Mouse (Mus musculus) adipose tissue, adult 10 weeks (tissue): Measurements from ENCODE around the gene Pate2. TPM values are rescaled to one million over a fixed set of nuclear protein-coding genes. Genes with fewer than 3 reads are reported as not detected.

Source experiments
- polyA plus RNA-seq: library from polyadenylated mRNA; stranded (reverse); fragments of 350-450 nt; fragmentation: Illumina TruSeq; extraction: RNeasy Lipid Tissue Mini Kit (QIAGEN cat#74804); gene quantifications from one replicate; pipeline ENCODE4 v1.2.3, GENCODE M21; 2014; ENCODE audit warnings: low read depth, low replicate concordance

Pate2 gene
- polyA plus RNA-seq, result 172 TPM

GRCm38 (mm10) chr9:35569571-35570534, at the start of gene Pate2, which contains the start of gene Hyls1:
TSS of gene Pate2 (plus strand) at chr9:35570284.
TSS of gene Hyls1 (minus strand) at chr9:35570398.

GRCm38 (mm10) chr9:35558257-35559008, 11.7 kb upstream of the Pate2 start, which contains the start of the genes Ddx25 and Pus3:
TSS of gene Ddx25 (minus strand) at chr9:35558528.
TSS of gene Pus3 (plus strand) at chr9:35558595.

GRCm38 (mm10) chr9:35611841-35612240, 41.8 kb downstream of the Pate2 start, which contains the start of gene Pate4:
TSS of gene Pate4 (minus strand) at chr9:35611941.

GRCm38 (mm10) chr9:35648102-35648501, 78.0 kb downstream of the Pate2 start, which contains the start of gene Pate3:
TSS of gene Pate3 (minus strand) at chr9:35648202.

GRCm38 (mm10) chr9:35687013-35687412, 116.9 kb downstream of the Pate2 start, which contains the start of gene Pate1:
TSS of gene Pate1 (minus strand) at chr9:35687390.

Other genes with a start within 250 kb of the Pate2 start
- gene Cdon, start 149.2 kb upstream of the Pate2 start, polyA plus RNA-seq, result 21.7 TPM
- gene Gm1113, start 52.0 kb upstream of the Pate2 start, polyA plus RNA-seq, result not detected
- gene Ddx25, start 11.8 kb upstream of the Pate2 start, polyA plus RNA-seq, result 1.7 TPM
- gene Pus3, start 11.7 kb upstream of the Pate2 start, polyA plus RNA-seq, result 8.2 TPM
- 19.2 TPM for gene Hyls1, start 114 bp downstream of the Pate2 start, polyA plus RNA-seq
- gene Pate4, start 41.7 kb downstream of the Pate2 start, polyA plus RNA-seq, result 4.2 TPM
- gene Pate3, start 77.9 kb downstream of the Pate2 start, polyA plus RNA-seq, result 42.8 TPM
- 148 TPM for gene Pate1, start 117.1 kb downstream of the Pate2 start, polyA plus RNA-seq
- 72.9 TPM for gene Gm17677, start 170.8 kb downstream of the Pate2 start, polyA plus RNA-seq
- gene Gm17727, start 207.8 kb downstream of the Pate2 start, polyA plus RNA-seq, result 204 TPM
- 100 TPM for gene Gm27235, start 219.8 kb downstream of the Pate2 start, polyA plus RNA-seq
- 1,154 TPM for gene D730048I06Rik, start 219.8 kb downstream of the Pate2 start, polyA plus RNA-seq